Mouse (Mus musculus): ENCODE results near the gene Tex44. TPM values are rescaled to one million over a fixed set of nuclear protein-coding genes. Genes with fewer than 3 reads are reported as not detected.

Tex44 gene
- polyA plus RNA-seq, 1 experiment from 2014 or later: not detected

GRCm38 (mm10) chr1:86473109-86473760, 47.1 kb downstream of the Tex44 start:
- H3K4me3 ChIP-seq: no peak overlapping the region
- H3K9me3 ChIP-seq: no peaks in the 10 kb centered on the region
- H3K27me3 ChIP-seq: no peaks in the 10 kb centered on the region
- WGBS: 92% methylated on average over 18 of the region's 18 CpGs
- no peaks in the 10 kb centered on the region for H3K36me3 ChIP-seq
- H3K9ac ChIP-seq: no peak overlapping the region
- no peak for ATAC-seq (ENCODE audit: insufficient number of reproducible peaks, insufficient read depth, low FRiP score, low TSS enrichment)
- H3K4me1 ChIP-seq: peaks cover 10% of the 10 kb centered on the region; the same call in 1 of the 2 replicates
- H3K27ac ChIP-seq: peak overlapping the region; percentile 88; the same call in 1 of the 2 replicates
- no peak overlapping the region for H3K4me2 ChIP-seq (replicated peaks)

Other genes starting within 250 kb of the Tex44 start
- 6.1 and 6.6 TPM in 2 replicates for gene B3gnt7, start 123.5 kb upstream of the Tex44 start, polyA plus RNA-seq (2016; fragmentation: Nextera tagmentation; extraction: Ambion mirVana)
- 414 and 475 TPM in 2 replicates for gene Ncl, start 66.9 kb upstream of the Tex44 start, polyA plus RNA-seq (2016; fragmentation: Nextera tagmentation; extraction: Ambion mirVana)
- not detected in 2 replicates for gene Nmur1, start 101 bp upstream of the Tex44 start, polyA plus RNA-seq (2016; fragmentation: Nextera tagmentation; extraction: Ambion mirVana)
- 3,116 and 3,315 TPM in 2 replicates for gene Ptma, start 100.4 kb downstream of the Tex44 start, polyA plus RNA-seq (2016; fragmentation: Nextera tagmentation; extraction: Ambion mirVana)
- gene Pde6d, start 156.3 kb downstream of the Tex44 start, polyA plus RNA-seq (2016; fragmentation: Nextera tagmentation; extraction: Ambion mirVana): 90.5 and 92.4 TPM in 2 replicates
- 56.1 and 57.7 TPM in 2 replicates for gene Cops7b, start 156.6 kb downstream of the Tex44 start, polyA plus RNA-seq (2016; fragmentation: Nextera tagmentation; extraction: Ambion mirVana)
- 1.6 and 2.1 TPM in 2 replicates for gene Nppc, start 244.2 kb downstream of the Tex44 start, polyA plus RNA-seq (2016; fragmentation: Nextera tagmentation; extraction: Ambion mirVana)

All from embryonic facial prominence, embryonic 12.5 days (tissue).